Mouse (Mus musculus) neural tube, embryonic 14.5 days (tissue): Measurements from ENCODE around the gene Col6a2. TPM values are rescaled to one million over a fixed set of nuclear protein-coding genes. Genes with fewer than 3 reads are reported as not detected.

Experiments
- ATAC-seq: fragments of 200-750 bp; cut with Nextera tagmentation; 2 replicates; pipeline ENCODE4 v1.8.0; 2017; ENCODE audit warnings: low read depth, mild to moderate bottlenecking, moderate TSS enrichment, moderate library complexity
- H3K27ac ChIP-seq: fragments of 300-500 bp; sonication (generic); 2 replicates; pipeline ENCODE4 v1.5.1; 2014; ENCODE audit warnings: low read depth, mild to moderate bottlenecking, control low read depth, low read length, moderate library complexity, mixed read lengths
- H3K27me3 ChIP-seq: fragments of 300-500 bp; sonication (generic); 2 replicates; pipeline ENCODE4 v1.6.1; 2014; ENCODE audit warnings: low read length; ENCODE audit not compliant: control insufficient read depth, insufficient read depth
- H3K36me3 ChIP-seq: fragments of 300-500 bp; sonication (generic); 2 replicates; pipeline ENCODE4 v1.6.1; 2014; ENCODE audit warnings: low read length, mixed read lengths; ENCODE audit not compliant: control insufficient read depth, insufficient read depth
- H3K4me1 ChIP-seq: fragments of 300-500 bp; sonication (generic); 2 replicates; pipeline ENCODE4 v1.6.1; 2014; ENCODE audit warnings: low read length; ENCODE audit not compliant: control insufficient read depth, insufficient read depth
- H3K4me2 ChIP-seq: fragments of 300-500 bp; sonication (generic); 2 replicates; pipeline ENCODE4 v1.6.1; 2014; ENCODE audit warnings: mild to moderate bottlenecking, low read depth, low read length, control low read depth
- H3K4me3 ChIP-seq: fragments of 300-500 bp; sonication (generic); 2 replicates; pipeline ENCODE4 v1.5.1; 2014; ENCODE audit warnings: low read depth, low read length, control low read depth, mixed read lengths
- H3K9ac ChIP-seq: fragments of 300-500 bp; sonication (generic); replicated peaks from 2 replicates; pipeline ENCODE4 v1.6.1; 2014; ENCODE audit warnings: low read depth, mild to moderate bottlenecking, control low read depth, low read length, mixed read lengths
- H3K9me3 ChIP-seq: fragments of 300-500 bp; sonication (generic); 2 replicates; pipeline ENCODE4 v1.6.1; 2016; ENCODE audit warnings: low read length; ENCODE audit not compliant: control insufficient read depth
- WGBS: fragments of 180-500 bp; shearing (Covaris S2); extraction: QIAGEN DNeasy Blood & Tissue Kit; methylation state at CpG from one replicate; pipeline ENCODE4 v1.1.7; 2014; 5-methylcytosine and 5-hydroxymethylcytosine counted together
- polyA plus RNA-seq: library from polyadenylated mRNA; unstranded; fragments of >200 nt; fragmentation: Nextera tagmentation; extraction: Ambion mirVana; gene quantifications from 2 replicates; pipeline ENCODE4 v1.2.1, GENCODE M21; 2014

The Col6a2 gene
- polyA plus RNA-seq, 1 experiment from 2014 or later = 2.4 TPM

DNA sequence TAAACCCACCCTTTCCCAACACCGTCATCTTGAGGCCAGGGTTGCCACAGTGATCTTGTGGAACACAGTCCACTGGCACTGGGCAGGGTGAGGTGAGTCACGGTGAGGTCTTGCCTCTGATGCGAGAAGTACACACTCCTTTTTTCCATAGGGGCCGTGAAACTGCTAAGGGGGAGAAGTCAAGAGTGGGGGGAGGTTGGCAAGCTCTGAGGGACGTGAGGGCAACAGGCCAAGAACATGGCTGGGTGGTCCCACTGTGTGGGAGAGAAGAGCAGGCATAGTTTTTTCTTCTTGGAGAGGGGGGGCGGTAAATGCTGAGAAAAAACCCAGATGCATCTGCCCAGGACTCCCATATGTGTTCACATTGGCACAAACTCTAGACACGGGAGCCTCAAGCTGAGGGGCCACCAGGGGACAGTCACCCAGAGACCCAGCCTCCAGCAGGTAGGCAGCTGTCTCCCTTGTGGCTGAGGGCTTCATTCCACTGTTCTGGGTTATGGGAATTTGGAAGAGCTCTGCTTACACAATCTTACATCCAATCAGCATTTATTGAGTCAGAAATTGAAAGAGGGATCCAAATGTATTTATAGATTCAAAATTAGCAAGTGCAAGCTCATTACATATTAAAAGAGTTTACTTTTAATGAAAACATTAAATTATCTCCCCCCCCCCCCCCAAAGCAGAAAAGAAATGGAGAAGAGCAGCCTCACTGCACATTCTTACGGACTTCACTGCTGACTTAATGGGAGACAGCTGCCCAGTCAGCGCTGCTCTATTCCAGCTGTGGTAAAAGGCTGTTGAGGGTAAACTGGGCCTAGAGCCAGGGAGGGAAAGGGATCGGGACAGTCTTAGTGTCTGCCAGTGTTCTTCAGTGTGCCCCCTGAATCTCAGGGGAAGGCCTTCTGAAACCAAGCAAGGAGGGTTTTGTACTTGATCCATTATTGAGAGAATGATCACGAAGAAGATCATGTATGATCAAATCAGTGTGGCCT is 30.2 kb upstream of the Col6a2 start:
- no peaks in the 10 kb centered on the region for H3K9me3 ChIP-seq
- H3K27me3 ChIP-seq = no peaks in the 10 kb centered on the region
- H3K9ac ChIP-seq = no peak overlapping the region
- no peak overlapping the region for H3K27ac ChIP-seq
- H3K4me2 ChIP-seq = no peak overlapping the region
- 81% methylated on average over 11 of the region's 11 CpGs for WGBS
- ATAC-seq = no peak
- no peaks in the 10 kb centered on the region for H3K36me3 ChIP-seq
- H3K4me3 ChIP-seq = no peak overlapping the region
- no peaks in the 10 kb centered on the region for H3K4me1 ChIP-seq

- Histone ChIP-seq H3K4me2 (no peak overlapping the region), H3K27ac (no peak overlapping the region), H3K4me3 (no peak overlapping the region), H3K9me3 (no peaks in the 10 kb centered on the region), H3K27me3 (no peaks in the 10 kb centered on the region), H3K36me3 (no peaks in the 10 kb centered on the region), H3K9ac (no peak overlapping the region), H3K4me1 (no peaks in the 10 kb centered on the region)
- WGBS = 76% methylated on average over 12 of the region's 12 CpGs
- ATAC-seq = no peak
Observed at GRCm38 (mm10) chr10:76650662-76651342, 27.4 kb upstream of the Col6a2 start.

DNA sequence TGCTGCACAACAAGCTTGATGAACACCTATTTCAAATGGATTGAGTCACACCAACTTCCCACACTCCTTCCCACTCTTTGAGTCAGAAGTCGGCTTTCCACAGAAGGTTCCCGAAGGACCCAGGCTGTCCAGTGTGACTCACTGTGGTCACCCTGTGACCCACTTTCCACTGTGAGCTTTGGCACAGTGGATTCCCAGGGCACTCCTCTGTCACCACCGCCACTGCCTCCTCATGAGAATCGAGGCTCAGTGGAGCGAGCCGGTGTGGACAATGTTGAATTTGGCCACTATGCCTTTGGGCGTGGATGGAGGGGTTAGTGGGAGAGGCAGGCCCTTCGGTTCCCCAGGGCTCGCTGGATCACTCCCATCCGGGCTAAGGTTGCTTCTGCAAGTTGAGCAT is 25.3 kb upstream of the Col6a2 start:
- H3K36me3 ChIP-seq = no peaks in the 10 kb centered on the region
- 95% methylated on average over 10 of the region's 10 CpGs for WGBS
- ATAC-seq = no peak
- no peak overlapping the region for H3K4me2 ChIP-seq
- no peak overlapping the region for H3K9ac ChIP-seq
- no peaks in the 10 kb centered on the region for H3K27me3 ChIP-seq
- H3K27ac ChIP-seq = no peak overlapping the region
- no peaks in the 10 kb centered on the region for H3K4me1 ChIP-seq
- H3K9me3 ChIP-seq = no peaks in the 10 kb centered on the region
- no peak overlapping the region for H3K4me3 ChIP-seq

DNA sequence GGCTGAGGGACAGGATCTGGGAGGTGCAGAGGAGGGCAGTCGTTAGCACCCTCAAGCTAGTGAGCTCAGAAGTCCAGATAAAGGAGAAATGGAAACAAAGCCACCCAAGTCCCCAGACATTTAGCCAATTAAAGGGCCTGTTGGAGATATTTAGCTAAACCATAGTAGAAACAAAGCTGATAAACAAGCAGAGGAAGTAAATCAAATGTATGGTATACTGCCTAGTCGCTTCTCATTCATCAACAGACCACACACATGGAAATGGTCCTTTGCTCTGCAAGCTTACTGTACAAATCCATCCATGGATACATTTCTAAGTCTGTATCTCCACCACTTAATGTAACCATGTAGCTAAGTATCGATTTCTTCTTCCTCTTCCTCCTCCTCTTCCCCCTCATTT is 24.0 kb upstream of the Col6a2 start:
- no peak for ATAC-seq
- WGBS = 85% methylated on average over 3 of the region's 3 CpGs
- Histone ChIP-seq H3K4me2 (no peak overlapping the region), H3K36me3 (no peaks in the 10 kb centered on the region), H3K27me3 (no peaks in the 10 kb centered on the region), H3K4me3 (no peak overlapping the region), H3K27ac (no peak overlapping the region), H3K4me1 (no peaks in the 10 kb centered on the region), H3K9me3 (no peaks in the 10 kb centered on the region), H3K9ac (no peak overlapping the region)

- 86% methylated on average over 4 of the region's 4 CpGs for WGBS
- Histone ChIP-seq H3K4me3 (no peak overlapping the region), H3K4me1 (no peaks in the 10 kb centered on the region), H3K4me2 (no peak overlapping the region), H3K36me3 (no peaks in the 10 kb centered on the region), H3K27ac (no peak overlapping the region), H3K9ac (no peak overlapping the region), H3K9me3 (no peaks in the 10 kb centered on the region), H3K27me3 (no peaks in the 10 kb centered on the region)
- ATAC-seq = no peak
Observed at GRCm38 (mm10) chr10:76645686-76646085, 22.3 kb upstream of the Col6a2 start.

DNA sequence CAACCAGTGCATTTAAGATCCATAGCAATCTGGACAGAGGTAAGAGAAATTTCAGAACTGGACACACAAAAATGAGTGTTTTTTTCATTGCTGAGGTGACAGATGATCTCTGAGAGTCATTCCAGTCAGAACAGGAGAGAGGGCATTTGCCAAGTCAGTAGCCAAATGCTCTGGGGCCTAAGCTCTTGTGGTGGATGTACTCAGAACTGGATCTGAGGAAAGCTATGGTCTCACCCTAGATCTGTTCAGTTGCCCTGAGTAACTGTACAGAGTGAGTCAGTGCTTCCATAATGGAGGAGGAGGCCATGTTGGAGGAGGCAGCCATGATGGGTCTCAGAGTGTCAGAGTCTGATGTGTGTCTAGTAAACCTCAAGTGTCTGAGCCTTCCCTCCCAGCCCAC is 21.6 kb upstream of the Col6a2 start:
- Histone ChIP-seq H3K4me2 (no peak overlapping the region), H3K9me3 (no peaks in the 10 kb centered on the region), H3K27ac (no peak overlapping the region), H3K4me3 (no peak overlapping the region), H3K9ac (no peak overlapping the region), H3K36me3 (no peaks in the 10 kb centered on the region), H3K4me1 (no peaks in the 10 kb centered on the region), H3K27me3 (no peaks in the 10 kb centered on the region)
- ATAC-seq = no peak

DNA sequence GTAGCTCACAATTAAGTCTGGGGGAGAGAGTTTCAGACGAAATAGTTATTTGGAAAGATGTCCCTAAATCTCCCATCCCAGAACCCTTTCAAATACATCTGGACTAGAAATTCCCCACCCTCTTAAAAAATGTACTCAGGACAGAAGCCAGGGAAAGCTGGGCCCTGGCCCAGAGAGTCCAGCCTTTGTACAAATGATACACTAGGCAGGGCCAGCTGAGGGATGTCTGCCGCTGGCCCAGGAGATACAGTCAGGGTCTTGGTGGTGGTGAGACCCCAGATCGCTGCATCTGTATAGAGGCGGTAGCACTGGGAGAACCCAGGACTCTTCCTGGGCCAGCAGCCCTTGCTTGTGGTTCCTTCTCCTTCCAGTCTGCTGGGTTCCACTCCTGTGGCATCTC is 20.6 kb upstream of the Col6a2 start:
- Histone ChIP-seq H3K4me2 (no peak overlapping the region), H3K9me3 (no peaks in the 10 kb centered on the region), H3K4me3 (no peak overlapping the region), H3K27ac (no peak overlapping the region), H3K9ac (no peak overlapping the region), H3K27me3 (no peaks in the 10 kb centered on the region), H3K4me1 (no peaks in the 10 kb centered on the region), H3K36me3 (no peaks in the 10 kb centered on the region)
- 83% methylated on average over 4 of the region's 4 CpGs for WGBS
- ATAC-seq = no peak

- no peak overlapping the region for H3K4me3 ChIP-seq
- no peaks in the 10 kb centered on the region for H3K36me3 ChIP-seq
- ATAC-seq = no peak
- H3K27ac ChIP-seq = no peak overlapping the region
- no peaks in the 10 kb centered on the region for H3K4me1 ChIP-seq
- H3K27me3 ChIP-seq = no peaks in the 10 kb centered on the region
- no peaks in the 10 kb centered on the region for H3K9me3 ChIP-seq
- H3K4me2 ChIP-seq = no peak overlapping the region
- no peak overlapping the region for H3K9ac ChIP-seq
- WGBS = 80% methylated on average over 9 of the region's 9 CpGs
Observed at GRCm38 (mm10) chr10:76643446-76643845, 20.0 kb upstream of the Col6a2 start.
